Mouse (Mus musculus): ENCODE measurements around the gene Phykpl. TPM values are rescaled to one million over a fixed set of nuclear protein-coding genes. Genes with fewer than 3 reads are reported as not detected.

Gene Phykpl
- total RNA-seq, 2 experiments from 2014 or later, result 15.5 to 17.2 TPM

DNA sequence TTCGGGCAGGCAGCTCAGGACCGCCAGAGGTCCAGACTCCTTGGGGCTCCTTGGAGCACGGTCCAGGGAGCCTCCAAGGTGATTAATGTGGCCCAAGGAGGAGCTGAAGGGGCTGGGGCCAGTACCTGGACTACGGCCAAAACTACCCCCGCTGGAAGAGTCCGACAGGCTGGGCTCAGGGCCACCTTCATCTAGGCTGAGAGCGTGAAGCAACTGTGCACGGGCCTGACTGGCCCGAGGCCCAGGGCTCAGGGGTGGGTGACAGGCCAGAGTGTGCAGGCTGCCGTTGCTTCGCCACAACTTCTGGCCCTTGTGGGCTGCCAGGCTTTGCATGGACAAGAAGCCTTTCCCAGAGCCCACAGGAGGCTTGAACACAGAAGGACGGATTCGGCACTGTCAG, 60.7 kb downstream of the Phykpl start:
- no peak for DNase-seq

- DNase-seq, result no peak
These were observed 61.7 kb downstream of the Phykpl start for GRCm38 (mm10) chr11:51646245-51646644.

DNA sequence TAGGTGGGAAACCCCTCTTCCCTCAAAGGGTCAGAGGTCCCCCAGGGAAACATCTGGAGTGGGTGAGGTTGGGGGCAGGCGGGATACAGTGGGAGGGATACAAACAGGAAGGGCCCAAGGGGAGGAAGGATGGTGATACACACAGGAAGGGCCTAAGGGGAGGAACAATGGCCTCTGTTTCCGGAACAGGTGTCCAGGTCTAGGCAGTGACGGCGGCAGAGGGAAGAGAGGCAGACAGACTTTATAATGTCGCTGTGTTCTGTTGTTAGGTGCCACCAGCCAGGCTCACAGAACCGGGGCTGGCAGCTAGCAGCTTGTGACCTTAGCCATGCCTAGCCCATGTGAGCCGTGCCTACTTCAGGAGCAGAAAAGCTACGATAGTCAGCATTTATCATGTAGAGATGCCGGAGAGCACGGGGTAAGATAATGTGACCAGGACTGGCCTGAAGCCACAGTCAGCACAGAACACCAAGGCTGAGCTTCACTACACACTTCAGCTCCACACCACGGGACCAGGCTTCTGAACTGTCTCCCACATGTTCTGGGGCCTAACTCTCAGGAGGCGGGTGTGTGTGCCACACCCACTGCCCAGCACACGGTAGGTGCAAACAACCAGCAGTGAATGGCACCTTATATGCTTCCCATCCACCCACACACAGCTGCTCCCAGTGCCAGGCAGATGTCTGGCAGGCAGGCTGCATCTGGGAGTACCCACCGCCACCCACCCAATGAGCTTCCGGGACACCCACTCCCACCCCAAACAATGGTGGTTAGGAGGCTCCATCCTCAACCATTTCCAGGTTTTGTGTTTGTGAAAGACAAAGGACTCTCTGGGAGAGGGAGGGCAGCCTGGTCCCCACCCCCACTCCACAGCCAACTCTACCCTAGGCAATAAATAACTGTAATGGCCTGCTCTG, 62.5 kb downstream of the Phykpl start:
- DNase-seq, result peak; percentile 40

GRCm38 (mm10) chr11:51648566-51648965, 64.0 kb downstream of the Phykpl start:
- DNase-seq, result no peak

GRCm38 (mm10) chr11:51649111-51649888, 64.7 kb downstream of the Phykpl start:
- no peak for DNase-seq

DNA sequence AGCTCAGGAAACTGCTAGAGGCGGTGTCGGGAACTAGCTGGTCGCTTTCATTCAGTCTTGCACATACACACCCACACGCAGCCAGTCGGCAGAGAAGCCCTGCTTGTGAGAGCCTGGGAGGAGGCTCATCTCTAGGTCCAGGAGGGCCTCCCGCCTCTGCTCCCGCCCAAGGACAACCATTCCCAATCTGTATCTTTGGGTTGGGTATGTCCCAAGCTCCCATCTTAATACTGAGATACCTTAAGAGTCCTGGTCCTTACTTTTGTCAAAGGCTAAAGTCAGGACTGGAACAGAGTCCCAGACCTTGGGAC, 65.3 kb downstream of the Phykpl start:
- no peak for DNase-seq

DNA sequence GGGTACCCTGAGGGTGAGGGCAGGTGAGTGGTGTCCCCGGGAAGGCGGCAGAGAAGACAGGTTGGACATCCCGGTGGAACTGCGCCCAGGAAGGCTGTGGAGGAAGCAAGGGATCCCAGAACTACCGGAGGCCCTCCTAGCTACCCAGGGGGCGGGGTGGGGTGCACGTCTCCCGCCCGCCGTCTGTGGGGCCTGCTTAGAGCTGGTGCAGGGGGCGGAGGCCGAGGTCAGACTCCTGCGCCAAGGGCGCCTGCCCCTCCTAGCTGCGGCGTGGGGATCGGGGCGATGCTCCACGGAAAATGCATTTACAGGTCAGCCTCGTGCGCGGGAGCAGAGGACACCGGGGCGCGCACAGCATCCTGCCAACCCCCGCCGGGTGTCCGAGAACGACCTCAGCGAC, 65.7 kb downstream of the Phykpl start:
- no peak for DNase-seq

DNA sequence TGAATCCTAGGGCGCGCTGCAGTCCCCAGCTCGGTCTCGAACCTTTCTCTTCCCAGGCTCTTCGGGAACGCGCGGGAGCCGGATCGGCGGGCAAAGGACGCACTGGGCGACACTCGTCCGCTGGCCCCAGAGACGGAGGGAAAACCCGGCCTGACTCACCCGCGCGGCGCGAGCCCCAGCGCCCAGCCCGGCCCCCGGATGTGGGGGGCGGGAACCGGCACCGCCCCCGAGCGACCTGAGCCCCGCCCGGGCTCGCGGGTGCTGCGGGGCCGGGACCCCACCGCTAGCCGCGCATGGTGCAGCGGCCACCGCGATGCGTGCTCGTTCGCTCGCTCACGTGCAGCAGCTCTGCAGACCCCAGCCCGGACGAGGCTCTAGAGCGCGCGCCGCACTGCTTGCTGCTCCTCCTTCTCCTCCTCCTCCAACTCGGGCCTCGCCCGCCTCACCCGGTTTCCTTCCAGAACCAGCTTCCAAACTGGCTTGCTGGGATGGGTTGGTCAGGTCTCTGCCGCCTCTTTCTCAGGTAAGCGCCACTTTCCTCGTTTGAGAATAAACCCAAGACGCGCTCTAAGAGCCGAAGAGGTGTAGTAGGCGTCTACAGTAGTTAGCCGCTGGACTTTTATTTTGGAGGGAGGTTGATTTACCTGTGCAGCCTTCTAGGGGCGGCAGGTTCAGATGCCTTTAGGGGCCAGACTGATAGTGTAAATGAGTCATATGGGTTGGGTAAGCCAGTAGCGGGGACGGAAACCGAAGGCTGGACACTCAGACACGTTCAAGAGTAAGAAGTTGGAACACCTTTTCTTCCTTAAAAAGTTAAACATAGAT, 66.3 kb downstream of the Phykpl start, which contains the start of the genes N4bp3 and D930048N14Rik:
N4bp3 (minus strand) TSS at position 152 of the 825 bp plus-strand sequence.
D930048N14Rik (plus strand) TSS at position 264 of the 825 bp plus-strand sequence.
- peak; percentile 69 for DNase-seq

DNA sequence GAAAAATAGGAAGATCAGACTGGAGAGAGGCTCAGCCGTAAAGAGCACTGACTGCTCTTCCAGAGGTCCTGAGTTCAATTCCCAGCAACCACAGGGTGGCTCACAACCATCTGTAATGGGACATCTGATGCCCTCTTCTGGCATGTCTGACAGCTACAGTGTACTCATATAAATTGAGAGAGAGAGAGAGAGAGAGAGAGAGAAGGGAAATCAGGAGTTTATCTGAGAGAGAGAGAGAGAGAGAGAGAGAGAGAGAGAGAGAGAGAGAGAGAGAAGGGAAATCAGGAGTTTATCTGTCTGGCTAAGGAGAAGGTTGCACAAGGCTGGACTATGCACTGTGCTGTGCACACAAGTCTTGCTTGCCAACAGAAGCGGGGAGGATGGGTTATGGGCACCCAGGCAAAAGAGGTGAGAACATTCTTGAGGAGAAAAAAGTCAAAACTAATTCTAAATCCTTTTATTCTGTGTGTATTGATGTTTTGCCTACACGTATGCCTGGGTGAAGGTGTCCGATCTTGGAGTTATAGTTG, 68.4 kb downstream of the Phykpl start:
- no peak for DNase-seq

DNA sequence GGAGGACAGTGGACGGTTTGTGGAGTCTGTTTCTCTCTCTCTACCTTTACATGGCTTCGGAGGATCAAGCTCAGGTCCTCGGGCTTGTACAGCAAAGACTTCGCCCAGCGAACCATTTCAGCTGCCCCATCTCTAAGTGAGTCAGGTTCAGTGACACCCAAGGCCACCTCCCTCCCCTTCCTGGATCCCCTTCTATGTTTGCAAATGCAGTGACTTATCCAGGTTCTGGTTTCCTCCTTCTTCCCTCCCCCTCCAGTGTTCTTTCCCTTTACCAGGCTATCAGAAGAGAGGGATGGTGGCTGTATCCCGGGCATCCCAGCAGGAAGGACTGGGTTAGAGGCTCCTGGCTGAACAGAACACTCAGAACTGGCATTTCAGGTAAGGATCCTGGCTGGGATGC, 69.2 kb downstream of the Phykpl start:
- DNase-seq, result no peak

Other genes with a start within 250 kb of the Phykpl start
- gene Hnrnpab, start 22.1 kb downstream of the Phykpl start, total RNA-seq (2021), result 100 to 1,000 TPM; 102 to 105 TPM
- 10 to 100 TPM; 19.3 to 23.6 TPM for gene Nhp2, start 35.0 kb downstream of the Phykpl start, total RNA-seq (2021)
- 10 to 100 TPM in 1 of 2 experiments, 1 to 10 TPM in 1; 9.3 to 12.3 TPM for gene Rmnd5b, start 51.1 kb downstream of the Phykpl start, total RNA-seq (2021)
- gene N4bp3, start 66.1 kb downstream of the Phykpl start, total RNA-seq (2021), result 1 to 10 TPM; 2.9 to 3.8 TPM
- gene D930048N14Rik, start 66.2 kb downstream of the Phykpl start, total RNA-seq (2021), result under 1 TPM; 0.20 to 0.32 TPM
- 10 to 100 TPM; 30.6 to 31.5 TPM for gene 0610009B22Rik, start 104.1 kb downstream of the Phykpl start, total RNA-seq (2021)
- 10 to 100 TPM; 33.2 to 33.3 TPM for gene Sec24a, start 178.9 kb downstream of the Phykpl start, total RNA-seq (2021)
- gene Sar1b, start 178.9 kb downstream of the Phykpl start, total RNA-seq (2021), result 100 to 1,000 TPM; 372 to 421 TPM

Data from gastrocnemius, postnatal 25 days (tissue).